Mouse (Mus musculus): Measurements from ENCODE around the gene Eya2.

- TF ChIP-seq POLR2A (IDR thresholded peaks at IDR 0.05; ENCODE audit: borderline replicate concordance, control insufficient read depth, low read depth, low read length) (no peak), CTCF (IDR thresholded peaks at IDR 0.05; ENCODE audit: control insufficient read depth, insufficient read depth, low read length) (no peak)
These were observed 196.2 kb downstream of the Eya2 start for GRCm38 (mm10) chr2:165791026-165791425.
